Mouse (Mus musculus) 416B (cell line): ENCODE data around the gene Nhs.
A peak's percentile ranks its signal among the peaks of the same experiment; 100 is the strongest.

ENCODE experiments used
- DNase-seq: peaks from one replicate; pipeline ENCODE4 v3.0.0; 2011; ENCODE audit warnings: low read depth

Nhs gene

DNA sequence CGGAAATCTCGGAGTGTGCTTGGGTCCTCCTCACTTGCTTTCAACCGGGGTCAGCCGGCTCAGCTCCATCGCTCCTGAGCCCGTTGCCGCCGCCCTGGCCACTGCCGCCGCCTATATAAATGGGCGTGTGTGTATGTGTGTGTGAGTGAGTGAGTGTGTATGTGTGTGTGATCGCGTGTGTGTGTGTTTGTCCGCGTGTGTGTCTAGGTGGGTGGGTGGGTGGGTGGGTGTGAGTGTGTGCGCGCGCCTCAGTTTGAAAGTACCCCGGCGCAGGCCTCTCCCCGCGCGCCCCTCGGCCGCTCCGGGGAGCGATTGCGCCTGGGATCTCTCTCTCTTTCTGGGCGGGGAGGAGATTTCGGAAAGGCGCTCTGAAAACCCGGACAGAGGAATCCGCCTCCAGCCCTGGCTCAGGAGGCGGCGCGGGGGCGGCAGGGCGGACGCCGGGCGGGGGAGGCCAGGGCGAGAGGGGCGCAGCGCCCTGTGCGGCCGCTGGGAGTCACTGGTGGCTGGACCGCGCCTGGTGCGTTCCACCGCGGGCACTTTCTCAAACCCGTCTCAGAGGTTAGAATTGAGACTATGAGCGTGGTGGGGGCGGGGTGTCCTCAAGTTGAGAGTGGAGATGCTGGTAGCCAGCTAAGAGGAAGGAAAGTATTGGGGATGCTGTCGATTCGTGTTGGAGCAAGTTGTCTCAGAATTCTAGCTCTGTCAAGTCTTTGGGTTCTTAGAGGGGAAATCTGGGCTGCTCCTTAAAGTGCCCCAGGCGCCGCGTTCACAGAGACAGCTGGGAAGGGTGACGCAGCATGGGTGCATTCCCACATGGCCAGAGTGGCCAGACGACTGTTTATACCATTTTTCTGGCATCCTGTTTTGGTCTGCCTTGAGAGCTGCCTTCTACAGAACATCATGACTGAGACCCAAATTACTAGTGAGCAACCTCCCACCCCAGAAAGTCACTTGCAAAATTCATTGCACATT, at the start of gene Nhs:
Nhs (minus strand) TSS at position 94 of the 975 bp plus-strand sequence.
- no peak for DNase-seq

DNA sequence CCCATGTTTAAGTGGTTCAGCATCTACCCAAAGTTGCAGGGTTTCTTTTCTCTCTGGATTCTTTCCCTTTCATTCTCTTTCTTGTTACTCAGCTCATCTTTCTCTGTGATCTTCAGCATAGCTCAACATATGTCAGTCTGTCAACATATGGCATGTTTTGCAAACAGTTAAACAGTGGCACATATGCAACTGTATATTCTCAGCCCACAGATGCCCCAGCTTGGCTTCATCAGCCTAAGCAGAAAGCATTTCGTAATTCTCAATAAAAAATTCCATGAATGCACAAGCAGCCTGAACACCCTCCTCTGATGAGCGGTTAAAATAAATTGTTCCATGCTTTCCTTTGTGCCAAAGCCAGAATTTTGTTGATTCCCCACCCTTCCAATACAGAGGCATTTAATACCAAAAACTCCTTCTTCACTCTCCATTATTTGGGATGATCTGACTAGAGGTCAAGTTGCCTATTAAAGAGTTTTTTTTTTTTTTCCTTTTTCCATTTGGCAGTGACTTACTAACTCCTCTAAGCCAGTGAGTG, 46.9 kb upstream of the Nhs start:
- no peak for DNase-seq

DNA sequence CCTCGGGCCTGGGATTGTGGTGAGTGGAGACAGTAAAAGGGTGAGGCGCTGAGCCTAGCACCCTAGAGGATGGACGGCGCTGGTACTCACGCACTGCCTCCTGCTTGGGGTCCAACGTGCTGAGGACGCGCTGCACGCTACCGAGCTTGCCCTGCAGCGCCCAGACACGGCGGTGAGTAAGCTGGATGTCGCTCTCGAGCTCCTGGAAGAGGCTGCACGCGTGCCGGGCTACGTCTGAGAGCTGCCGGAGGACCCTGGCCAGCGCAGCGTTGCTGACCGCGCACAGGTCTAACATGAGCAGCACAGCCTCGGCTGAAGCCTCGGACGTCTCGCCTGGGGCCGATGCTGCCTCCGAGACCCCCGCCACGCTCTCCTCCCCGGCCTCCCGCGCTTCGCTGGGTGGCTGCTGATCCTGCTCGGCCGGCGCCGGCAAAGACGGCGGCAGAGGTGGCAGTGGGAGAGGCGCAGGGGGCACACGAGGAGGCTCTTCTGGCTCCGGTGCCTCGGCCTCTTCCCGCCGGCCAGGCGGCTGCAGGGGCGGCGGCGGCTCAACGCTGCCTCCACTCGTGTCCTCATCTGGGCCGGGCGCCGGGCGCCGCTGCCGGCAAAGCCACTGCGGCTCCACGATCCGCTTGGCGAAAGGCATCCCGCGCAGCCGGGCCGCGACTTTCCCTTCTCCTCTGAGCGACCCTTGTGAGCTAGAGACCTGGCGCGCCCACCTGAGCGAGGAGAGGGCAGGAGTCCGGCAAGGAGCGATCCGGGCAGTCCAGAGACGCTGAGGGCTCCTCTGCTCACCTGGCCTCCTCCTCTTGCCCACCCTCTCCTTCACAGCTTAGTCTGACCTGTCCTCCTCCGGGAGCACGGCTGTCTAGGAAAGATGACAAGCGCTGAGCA, 540 bp downstream of the Nhs start:
- no peak for DNase-seq

DNA sequence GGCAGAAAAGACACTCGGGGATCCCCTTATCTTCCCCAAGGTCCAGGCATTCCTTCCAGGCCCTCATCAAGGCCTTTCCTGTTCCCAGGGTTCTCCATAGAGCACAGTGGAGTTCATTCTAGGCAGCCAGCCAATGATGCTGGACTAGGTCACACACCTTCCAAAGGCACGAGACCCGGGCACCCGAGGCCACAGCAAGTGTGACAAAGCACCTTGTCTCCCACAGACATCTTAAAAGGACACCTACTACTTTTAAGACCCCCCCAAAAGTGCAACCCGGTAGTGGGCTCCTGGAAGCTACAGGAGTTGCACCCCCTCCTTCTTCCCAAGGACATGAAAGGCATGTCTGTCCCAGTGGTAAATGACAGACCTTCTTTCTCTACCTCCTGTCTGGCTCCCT, 1.4 kb downstream of the Nhs start:
- DNase-seq, result no peak

DNA sequence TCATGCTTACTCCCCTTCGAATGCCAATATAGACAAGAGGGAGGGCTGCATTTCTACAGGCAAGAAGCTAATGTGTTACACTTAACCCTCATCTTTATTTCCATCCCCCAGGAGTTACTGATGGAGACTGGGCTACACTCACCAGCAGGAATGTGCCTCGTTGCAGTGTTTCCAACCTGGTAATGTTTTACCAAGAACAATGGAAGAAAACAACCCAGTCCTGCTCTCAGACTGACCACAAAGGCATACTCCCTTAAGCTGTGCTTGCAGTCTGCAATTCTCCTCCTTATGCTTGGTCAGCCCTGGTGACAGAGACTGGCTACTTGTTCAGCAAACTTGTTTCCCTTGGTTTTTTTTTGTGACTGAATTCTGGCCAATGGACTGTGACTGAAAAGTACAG, 21.7 kb downstream of the Nhs start:
- DNase-seq, result no peak

DNA sequence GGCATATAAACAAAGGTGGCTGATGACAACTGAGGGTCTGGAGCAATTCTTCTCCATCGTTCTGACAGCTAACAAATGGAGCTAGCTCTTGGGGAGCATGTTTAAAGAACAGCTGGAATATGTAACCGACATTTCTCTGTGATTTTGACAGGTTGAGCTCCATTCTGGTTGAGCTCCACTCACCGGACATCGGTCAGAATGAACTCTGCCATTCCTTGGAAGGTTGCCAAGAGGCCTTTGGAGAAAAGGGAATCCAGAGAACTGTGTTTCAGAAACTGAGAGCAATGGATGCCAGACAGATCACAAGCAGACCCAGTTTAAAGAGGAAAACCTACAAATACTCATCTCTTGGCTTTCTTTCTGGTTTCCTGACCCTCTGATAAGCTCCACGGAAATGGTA, 46.3 kb downstream of the Nhs start:
- DNase-seq, result no peak

DNA sequence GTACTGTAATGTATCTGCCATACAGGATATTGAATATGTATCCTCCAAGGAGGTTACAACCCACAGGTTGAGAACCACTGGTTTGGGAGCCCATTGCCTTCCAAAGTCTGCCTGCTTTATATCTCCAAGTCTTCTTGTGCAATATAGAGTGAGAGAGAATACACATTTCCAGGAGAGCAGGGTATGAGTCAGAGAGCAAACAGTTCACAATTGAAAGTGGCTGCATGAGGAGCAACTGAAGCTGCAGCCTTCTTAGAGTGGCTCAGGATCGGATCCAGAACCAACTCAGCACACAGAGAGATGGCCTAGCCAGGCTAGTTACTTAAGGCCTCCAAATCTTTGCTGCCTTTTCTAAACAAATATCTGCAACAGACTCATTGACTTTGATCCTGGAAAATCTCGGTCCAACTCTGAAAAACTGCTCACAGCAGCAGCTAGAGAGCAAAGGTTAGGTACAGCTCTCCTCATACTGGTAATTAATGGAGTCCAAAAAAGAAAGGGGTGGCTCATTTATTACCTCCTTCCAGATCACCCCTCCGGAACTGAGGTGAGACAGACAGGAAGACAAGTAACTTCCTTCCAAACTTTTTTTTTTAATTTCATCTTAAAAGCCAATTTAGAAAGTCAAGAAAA, 56.6 kb downstream of the Nhs start:
- DNase-seq, result no peak

DNA sequence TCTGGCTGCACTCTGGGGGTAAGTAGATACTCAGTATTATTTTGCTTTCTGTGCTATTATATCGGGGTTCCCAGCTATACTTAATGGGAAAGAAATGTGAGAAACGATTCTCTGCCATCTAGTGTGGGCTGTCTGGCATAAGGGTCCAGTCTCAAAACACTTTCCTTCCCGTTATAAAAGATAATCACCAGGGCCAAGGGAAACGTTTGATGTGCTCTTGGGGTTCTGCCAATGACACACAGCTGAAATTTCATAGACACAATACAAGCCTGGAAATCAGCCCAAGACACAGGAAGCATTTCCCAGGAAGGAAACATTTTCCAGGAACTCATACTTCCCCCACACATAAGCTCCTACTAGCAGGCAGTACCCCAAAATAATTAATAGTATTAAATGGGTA, 61.2 kb downstream of the Nhs start:
- no peak for DNase-seq

DNA sequence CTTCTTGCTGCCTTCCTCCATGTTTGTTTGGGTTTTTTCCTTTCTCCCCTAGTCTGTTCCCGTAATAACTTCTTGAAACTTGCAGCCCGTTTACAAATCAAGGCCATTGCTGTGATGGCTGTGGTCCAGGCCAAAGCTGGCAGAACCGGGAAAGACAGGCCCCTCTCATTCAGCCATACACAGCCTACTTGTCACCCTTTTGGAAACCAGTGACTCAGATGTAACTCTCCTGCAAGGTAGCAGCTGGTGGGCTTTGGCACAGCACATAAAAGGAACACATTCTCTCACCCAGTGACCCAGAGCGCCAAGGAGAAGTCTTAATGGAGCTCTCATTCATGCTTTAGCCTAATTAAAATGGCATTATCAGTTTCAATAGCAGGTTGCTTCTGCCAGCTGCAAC, 72.2 kb downstream of the Nhs start:
- no peak for DNase-seq

DNA sequence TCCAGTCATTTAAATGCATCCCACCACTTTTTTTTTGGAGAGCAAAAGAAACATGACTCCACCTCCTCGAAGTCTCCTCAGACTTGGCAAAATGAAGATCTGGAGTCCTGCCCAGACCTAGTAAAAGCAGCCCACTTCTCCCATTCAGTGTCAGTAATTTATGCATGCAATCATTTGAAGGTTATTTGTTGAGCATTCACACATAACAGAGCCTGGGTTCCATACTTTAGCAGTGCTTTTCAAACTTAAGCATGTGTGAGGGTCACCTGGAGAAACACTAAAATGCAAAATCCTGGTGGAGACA, 73.7 kb downstream of the Nhs start:
- DNase-seq, result no peak

DNA sequence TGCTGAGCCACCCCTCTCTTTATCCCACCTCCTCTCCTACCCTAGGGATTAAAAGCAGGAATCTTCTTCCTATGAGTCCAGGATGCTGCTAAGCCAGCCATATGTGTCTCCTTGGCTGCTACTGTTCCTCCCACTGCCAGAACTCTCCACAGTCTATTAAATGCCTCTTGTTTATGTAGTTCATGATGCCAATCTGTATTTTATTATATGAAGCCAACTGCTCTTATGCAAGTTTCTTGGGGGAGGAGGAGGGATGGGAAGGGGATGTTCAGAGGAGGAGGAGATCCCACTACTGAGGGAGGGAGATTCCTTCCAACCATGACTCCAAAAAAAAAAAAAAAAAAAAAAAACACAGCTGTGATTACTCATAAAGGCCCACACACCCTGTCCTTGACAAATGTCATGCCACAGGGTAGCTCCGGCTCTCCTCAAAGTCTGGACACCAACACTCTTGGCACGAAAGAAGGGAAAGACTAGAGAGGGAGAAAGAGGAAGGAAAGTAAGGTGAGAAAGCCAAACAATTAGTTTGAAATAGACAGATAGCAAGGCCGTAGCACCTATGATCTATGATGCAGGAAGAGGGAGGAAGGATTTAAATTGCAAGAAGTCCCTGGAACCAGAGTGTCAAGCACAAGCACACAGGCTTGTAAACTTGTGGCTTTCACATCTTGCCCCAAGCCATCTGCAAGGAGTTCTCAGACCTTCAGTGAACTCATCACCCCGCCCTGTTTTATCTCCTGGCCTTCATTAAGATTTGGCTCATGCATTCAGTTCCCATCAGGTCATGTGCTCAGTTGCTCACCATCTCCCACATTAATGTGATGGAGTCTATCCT, 74.3 kb downstream of the Nhs start:
- DNase-seq, result no peak

DNA sequence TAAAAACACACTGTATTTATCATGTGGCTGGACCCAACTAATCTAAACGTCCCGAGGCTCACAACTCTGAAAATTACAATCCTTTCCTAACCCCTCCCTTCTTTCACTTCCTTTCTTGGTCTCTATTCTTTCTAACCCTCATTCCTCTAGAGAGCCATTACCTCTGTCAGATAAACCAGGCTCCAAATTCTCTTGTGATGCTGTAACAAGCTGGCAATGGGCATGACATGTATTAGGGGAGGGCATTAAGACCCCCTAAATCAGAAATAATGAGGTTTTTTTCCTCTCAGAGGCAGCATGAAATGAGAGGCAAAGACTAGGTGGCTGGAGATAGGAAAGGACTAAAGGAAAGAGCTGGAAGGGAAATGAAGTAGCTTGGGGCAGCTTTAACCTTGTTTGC, 96.4 kb downstream of the Nhs start:
- DNase-seq, result no peak

DNA sequence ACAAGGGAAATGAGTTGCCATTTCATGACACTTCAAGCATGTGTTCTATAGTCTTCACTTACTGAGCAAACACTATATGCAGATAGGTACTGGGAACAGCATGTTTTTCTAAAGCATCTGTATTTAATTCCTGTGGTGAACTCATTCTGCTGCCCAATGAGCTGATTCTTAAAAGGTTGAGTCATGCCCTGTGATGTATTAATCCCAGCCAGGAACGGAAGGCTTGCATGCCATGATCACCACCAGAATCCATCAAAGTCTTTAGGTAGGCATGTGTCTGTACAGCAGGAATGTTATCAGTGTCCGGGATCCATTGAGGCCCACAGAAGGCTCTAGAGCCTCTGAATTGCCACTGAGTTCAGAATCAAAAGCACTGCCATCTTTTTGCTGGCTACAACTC, 103.9 kb downstream of the Nhs start:
- no peak for DNase-seq

DNA sequence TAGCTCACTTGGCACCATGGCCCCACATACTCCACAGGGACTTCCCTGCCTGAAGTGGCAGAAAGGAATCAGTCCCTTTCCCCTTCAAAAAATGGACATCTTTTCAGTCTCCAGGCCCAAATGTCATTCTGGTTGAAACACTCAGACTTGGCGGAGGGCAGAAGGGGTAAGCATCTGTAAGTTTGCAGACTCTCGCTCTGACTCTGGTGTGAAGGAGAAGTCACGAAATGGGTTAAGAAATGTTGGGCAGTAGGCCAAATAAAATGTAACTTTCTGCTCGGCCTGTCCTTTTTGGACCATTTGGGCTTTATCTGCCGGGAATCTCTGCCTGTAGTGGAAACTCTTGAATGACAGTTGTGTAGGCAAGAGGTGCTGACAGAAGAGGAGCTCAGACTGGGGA, 106.0 kb downstream of the Nhs start:
- no peak for DNase-seq

DNA sequence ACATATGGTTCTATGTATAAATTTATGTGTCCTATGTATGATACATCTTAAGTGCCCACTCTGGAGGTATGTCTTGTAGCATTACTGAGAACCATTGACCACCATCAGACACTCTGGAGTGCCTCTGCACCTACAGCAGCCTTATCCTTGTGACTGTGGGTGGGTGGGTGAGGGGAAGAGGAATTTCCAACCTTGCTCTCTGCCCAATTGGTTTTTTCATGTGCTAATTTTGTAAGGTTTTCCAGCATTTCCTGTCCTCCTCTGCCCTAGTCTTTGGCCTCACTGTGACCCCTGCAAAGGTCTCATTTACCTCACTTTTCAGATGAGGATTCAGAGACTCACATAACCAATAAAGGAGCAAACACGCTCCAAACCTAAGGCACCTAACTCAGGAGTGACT, 107.0 kb downstream of the Nhs start:
- no peak for DNase-seq

DNA sequence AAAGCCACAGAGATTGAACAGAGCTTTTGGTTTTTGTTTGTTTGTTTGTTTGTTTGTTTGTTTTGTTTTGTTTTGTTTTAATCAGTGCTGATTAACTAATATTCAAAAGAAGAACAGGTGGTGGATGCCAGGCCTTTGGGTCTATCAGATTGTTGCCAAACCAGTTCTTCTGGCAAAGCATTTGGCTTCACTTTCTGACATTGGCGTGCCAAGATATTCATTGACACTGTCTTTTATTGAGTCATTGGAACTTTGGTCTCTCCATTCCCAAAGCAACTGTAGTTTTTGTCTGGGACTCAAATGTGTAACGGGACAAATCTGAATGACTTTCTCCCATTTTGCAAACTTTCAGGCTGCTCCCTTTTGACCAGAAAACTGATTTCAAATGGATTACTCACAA, 109.9 kb downstream of the Nhs start:
- no peak for DNase-seq

DNA sequence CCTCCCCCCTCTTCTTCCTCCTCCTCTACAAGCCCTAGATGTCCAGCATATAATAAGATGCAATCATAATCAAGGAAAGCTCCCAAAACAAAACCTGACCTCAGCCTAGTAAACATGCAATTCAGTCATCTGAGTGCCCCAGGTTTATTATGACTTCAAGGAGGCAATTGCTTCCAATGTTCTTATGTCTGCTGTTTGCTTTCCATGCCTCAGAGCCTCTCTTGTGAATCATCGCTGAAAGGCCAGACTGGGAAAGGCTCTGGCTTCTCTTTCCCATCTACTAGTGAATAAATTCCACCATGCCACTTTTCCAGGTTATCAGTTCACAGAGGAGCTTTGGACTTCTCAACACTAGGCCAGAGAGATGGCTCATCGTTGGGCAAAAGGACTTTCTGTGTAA, 114.0 kb downstream of the Nhs start:
- no peak for DNase-seq

DNA sequence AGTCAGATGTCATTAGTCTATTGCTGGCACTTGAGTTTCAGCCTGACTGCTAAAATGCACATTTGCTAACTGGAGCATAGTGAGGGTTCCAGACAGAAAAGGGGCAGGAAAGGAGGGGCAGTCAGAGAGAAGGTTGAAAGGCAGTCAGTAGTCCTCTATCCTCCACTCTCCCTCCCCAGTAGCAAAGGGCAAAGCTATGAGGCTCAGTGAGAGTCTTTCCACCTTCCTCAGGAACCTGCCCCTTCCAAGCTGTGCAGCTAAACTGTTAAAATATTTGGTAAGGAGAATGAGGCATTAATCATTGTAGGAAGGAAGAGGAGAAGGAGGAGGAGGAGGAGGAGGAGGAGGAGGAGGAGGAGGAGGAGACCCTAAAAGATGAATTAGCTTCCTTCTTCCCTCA, 115.4 kb downstream of the Nhs start:
- DNase-seq, result no peak

DNA sequence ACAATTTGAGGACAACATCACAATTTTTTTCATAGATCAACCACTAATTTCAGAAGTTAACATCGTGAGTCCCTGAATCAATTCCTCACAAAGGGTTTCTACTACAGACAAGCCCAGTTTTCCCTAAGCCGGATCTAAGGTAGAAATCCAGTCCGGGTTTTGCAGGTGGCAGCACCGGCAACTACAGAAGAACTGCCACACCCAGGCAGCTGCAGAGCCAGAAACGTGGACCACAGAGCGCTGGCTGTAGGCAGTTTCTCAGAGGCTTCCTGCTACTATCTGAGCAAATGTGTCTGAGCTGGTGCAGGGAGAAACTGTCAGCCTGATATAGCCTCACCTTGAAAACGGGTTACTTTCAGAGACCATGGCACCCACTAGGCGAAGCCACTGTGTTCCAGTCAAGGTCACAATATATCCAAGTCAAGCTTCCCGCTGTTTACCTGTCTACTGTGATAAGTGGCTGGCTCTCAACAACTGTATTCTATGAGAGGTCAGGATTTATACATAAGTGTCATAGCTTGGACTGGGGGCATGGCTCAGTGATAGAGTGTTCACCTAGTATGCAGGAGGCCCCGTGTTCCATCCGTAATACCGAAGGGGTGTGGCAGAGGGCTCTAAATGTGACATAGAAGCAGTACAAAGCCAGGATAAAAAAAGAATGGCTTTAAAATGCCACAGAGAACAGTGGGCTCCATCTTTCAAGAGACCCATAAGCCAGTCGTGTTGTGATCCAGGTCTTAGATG, 134.1 kb downstream of the Nhs start:
- peak; percentile 37 for DNase-seq

DNA sequence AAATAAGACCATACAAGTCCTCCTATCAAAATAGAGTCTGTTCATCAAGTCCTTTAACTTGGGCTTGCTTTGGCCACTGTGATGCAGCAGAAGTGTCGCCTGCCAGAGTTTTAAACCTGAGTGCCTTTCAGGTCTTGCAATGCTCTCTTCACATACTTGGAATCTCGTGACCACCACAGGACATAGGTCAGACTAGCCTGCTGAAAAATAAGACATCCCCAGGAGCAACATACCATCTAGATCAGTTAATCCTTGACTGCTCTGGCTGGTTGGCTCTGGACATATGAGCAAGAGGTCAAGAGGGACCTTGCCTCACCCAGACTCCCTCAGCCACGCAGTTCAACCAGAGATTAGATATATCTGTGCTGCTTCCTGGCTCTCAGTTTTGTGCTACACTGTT, 137.8 kb downstream of the Nhs start:
- DNase-seq, result no peak

DNA sequence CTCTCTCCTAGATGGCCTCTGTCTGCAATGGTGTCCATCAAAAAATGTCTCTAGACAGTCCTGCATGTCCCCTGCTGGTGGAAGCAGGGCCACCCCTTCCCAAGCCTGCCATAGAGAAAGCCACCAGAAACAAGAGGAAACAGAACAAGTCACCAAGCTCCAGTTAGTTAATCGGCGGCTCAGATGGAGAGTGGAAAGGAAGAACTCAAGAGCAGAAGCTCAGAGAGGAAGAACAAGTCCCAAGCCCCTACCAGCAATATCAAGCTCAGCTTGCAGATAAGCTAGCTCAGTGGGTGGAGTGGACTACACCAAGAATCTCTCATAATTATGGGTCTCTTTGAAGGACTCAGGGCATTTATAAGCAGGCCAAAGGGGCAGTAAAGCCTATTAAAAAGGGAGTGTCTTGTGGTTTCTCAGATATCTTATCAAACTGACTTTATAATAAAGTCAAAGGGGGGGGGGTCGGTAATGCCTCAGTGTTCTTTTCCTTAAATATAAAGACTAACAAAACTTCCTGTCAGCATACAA, 139.4 kb downstream of the Nhs start:
- DNase-seq, result no peak
